Mouse (Mus musculus) kidney, postnatal 25 days (tissue): Measurements from ENCODE around the gene Plk5.
"Not testable (repeated sequence)": the region's sequence is repeated elsewhere in the genome, so short reads cannot be mapped to it uniquely, and the experiment has no call there.

Experiments used
- DNase-seq, 2 experiments: peaks; one replicate each; pipeline ENCODE4 v3.0.0; 2021; ENCODE audit warnings: mixed read lengths in 2 of 2

The Plk5 gene

GRCm38 (mm10) chr10:80331636-80332524 is 24.4 kb upstream of the Plk5 start:
- peak in 1 of 2 experiments; percentile 72 for DNase-seq

- DNase-seq: no peak
Measured at GRCm38 (mm10) chr10:80332525-80332989, 23.7 kb upstream of the Plk5 start.

- DNase-seq: no peak
Measured at GRCm38 (mm10) chr10:80336263-80336662, 20.0 kb upstream of the Plk5 start.

- DNase-seq: peak; percentile 82 to 91
Measured at GRCm38 (mm10) chr10:80339941-80340750, 16.1 kb upstream of the Plk5 start.

- DNase-seq: no peak
Measured at GRCm38 (mm10) chr10:80341026-80341425, 15.2 kb upstream of the Plk5 start.

- DNase-seq: no peak
Measured at GRCm38 (mm10) chr10:80341491-80342304, 14.6 kb upstream of the Plk5 start.

GRCm38 (mm10) chr10:80342305-80342748 is 13.9 kb upstream of the Plk5 start:
- no peak for DNase-seq

- DNase-seq: peak; percentile 63 to 76
Measured at GRCm38 (mm10) chr10:80342749-80343424, 13.4 kb upstream of the Plk5 start.

GRCm38 (mm10) chr10:80343425-80343895 is 12.8 kb upstream of the Plk5 start:
- DNase-seq: no peak

- peak in 1 of 2 experiments; percentile 70 for DNase-seq
Measured at GRCm38 (mm10) chr10:80344131-80344661, 12.1 kb upstream of the Plk5 start.

- DNase-seq: no peak
Measured at GRCm38 (mm10) chr10:80345122-80345521, 11.1 kb upstream of the Plk5 start.

GRCm38 (mm10) chr10:80345929-80346328 is 10.3 kb upstream of the Plk5 start:
- not testable (repeated sequence) for DNase-seq

GRCm38 (mm10) chr10:80347514-80347967 is 8.7 kb upstream of the Plk5 start:
- DNase-seq: no peak

GRCm38 (mm10) chr10:80348244-80348781 is 7.9 kb upstream of the Plk5 start, which contains the start of gene Adamtsl5:
Adamtsl5 (minus strand) TSS chr10:80348412.
- DNase-seq: peak; percentile 33 to 70

GRCm38 (mm10) chr10:80348981-80349380 is 7.3 kb upstream of the Plk5 start:
- no peak for DNase-seq

GRCm38 (mm10) chr10:80350292-80350691 is 6.0 kb upstream of the Plk5 start:
- DNase-seq: peak; percentile 85 to 93

GRCm38 (mm10) chr10:80351896-80352295 is 4.4 kb upstream of the Plk5 start:
- peak; percentile 73 to 86 for DNase-seq

- DNase-seq: peak in 1 of 2 experiments; percentile 32
Measured at GRCm38 (mm10) chr10:80352727-80353126, 3.5 kb upstream of the Plk5 start.

GRCm38 (mm10) chr10:80355431-80355830 is 828 bp upstream of the Plk5 start:
- DNase-seq: no peak

- no peak for DNase-seq
Measured at GRCm38 (mm10) chr10:80356737-80357136, 478 bp downstream of the Plk5 start.

GRCm38 (mm10) chr10:80357336-80357735 is 1.1 kb downstream of the Plk5 start:
- no peak for DNase-seq
